Mouse (Mus musculus) layer of hippocampus, adult 8-10 months (tissue): ENCODE measurements around the gene Msh5. TPM values are rescaled to one million over a fixed set of nuclear protein-coding genes. Genes with fewer than 3 reads are reported as not detected.
A peak's percentile ranks its signal among the peaks of the same experiment; 100 is the strongest.
"Not testable (repeated sequence)": the region's sequence is repeated elsewhere in the genome, so short reads cannot be mapped to it uniquely, and the experiment has no call there.

Experiments used
- DNase-seq, 2 experiments: peaks; one replicate each; pipeline ENCODE4 v3.0.0; 2022; ENCODE audit warnings: low spot score in 2 of 2
- total RNA-seq, 4 experiments: library from RNA; stranded (reverse); gene quantifications; 2 replicates each; pipeline ENCODE4 v1.2.4; 2022

Msh5 gene
- total RNA-seq, 4 experiments from 2014 or later = 1.1 to 2.1 (median 1.4) TPM

GRCm38 (mm10) chr17:35023756-35024155 lies 22.8 kb downstream of the Msh5 start:
- DNase-seq = no peak

GRCm38 (mm10) chr17:35023221-35023620 lies 23.3 kb downstream of the Msh5 start:
- no peak for DNase-seq

- no peak for DNase-seq
These were observed 23.9 kb downstream of the Msh5 start for GRCm38 (mm10) chr17:35022541-35023060.

- no peak for DNase-seq
These were observed 24.6 kb downstream of the Msh5 start for GRCm38 (mm10) chr17:35021842-35022477.

GRCm38 (mm10) chr17:35021163-35021808 lies 25.3 kb downstream of the Msh5 start:
- DNase-seq = peak; percentile 64 to 89

- no peak for DNase-seq
These were observed 26.0 kb downstream of the Msh5 start for GRCm38 (mm10) chr17:35020551-35020950.

- no peak for DNase-seq
These were observed 26.7 kb downstream of the Msh5 start for GRCm38 (mm10) chr17:35019894-35020293.

GRCm38 (mm10) chr17:35018171-35018570 lies 28.4 kb downstream of the Msh5 start:
- no peak for DNase-seq

GRCm38 (mm10) chr17:35017706-35018030 lies 28.9 kb downstream of the Msh5 start:
- no peak for DNase-seq

- DNase-seq = no peak
These were observed 29.5 kb downstream of the Msh5 start for GRCm38 (mm10) chr17:35016791-35017705.

- no peak for DNase-seq
These were observed 30.2 kb downstream of the Msh5 start, which contains the start of gene Vwa7 for GRCm38 (mm10) chr17:35016376-35016775. Gene Vwa7, plus strand, starts transcription at chr17:35016579.

GRCm38 (mm10) chr17:35015296-35015695 lies 31.2 kb downstream of the Msh5 start:
- DNase-seq = no peak

GRCm38 (mm10) chr17:35013221-35013620 lies 33.3 kb downstream of the Msh5 start:
- DNase-seq = no peak

- no peak for DNase-seq
These were observed 34.1 kb downstream of the Msh5 start for GRCm38 (mm10) chr17:35012430-35012829.

GRCm38 (mm10) chr17:35011440-35011839 lies 35.1 kb downstream of the Msh5 start:
- no peak for DNase-seq

- no peak for DNase-seq
These were observed 37.0 kb downstream of the Msh5 start for GRCm38 (mm10) chr17:35009586-35009985.

GRCm38 (mm10) chr17:35007387-35007991 lies 39.1 kb downstream of the Msh5 start:
- DNase-seq = no peak

- DNase-seq = not testable (repeated sequence)
These were observed 40.6 kb downstream of the Msh5 start for GRCm38 (mm10) chr17:35005902-35006301.

GRCm38 (mm10) chr17:35005158-35005557 lies 41.4 kb downstream of the Msh5 start:
- no peak for DNase-seq

- no peak for DNase-seq
These were observed 42.3 kb downstream of the Msh5 start for GRCm38 (mm10) chr17:35004075-35004717.
